Mouse (Mus musculus) cerebellum, adult 2 months (tissue): ENCODE data around the gene Fmnl2.

Experiments used
- CTCF ChIP-seq: fragments of 200-500 bp; IDR thresholded peaks from 2 replicates; pipeline ENCODE4 v1.5.1; 2011; ENCODE audit warnings: low read depth, mild to moderate bottlenecking, control low read depth, low read length, moderate library complexity, borderline replicate concordance; ENCODE audit not compliant: insufficient read depth
- POLR2A ChIP-seq: fragments of 200-500 bp; IDR thresholded peaks from 2 replicates; pipeline ENCODE4 v1.6.1; 2011; ENCODE audit warnings: low read length, control low read depth, borderline replicate concordance; ENCODE audit not compliant: insufficient read depth

DNA sequence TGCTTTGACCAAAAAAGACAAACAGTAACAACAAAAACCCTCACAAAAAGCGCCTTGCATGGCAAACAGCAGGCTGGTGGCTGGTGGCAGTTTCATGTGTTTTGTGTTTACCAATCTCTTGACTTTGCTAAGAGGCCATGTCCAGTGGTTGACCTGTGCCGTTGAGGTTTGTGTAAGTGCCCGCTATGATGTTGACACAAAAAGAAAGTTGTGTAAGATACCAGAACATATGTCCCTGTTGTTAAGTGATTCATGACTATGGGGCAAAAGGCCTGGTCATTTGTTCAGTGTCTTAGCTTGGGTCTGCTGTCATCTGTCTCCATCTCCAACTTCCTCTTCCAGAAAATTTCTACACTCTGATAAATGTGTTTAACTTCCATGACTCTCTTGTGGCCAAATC is 67.4 kb downstream of the Fmnl2 start:
- TF ChIP-seq POLR2A, result no peak
- TF ChIP-seq CTCF, result no peak
